11 mouse cellular contexts compared by ENCODE assay signal in genomic region chr14:75197660-75198059, GRCm38 (mm10). TPM values are rescaled to one million over a fixed set of nuclear protein-coding genes. Genes with fewer than 3 reads are reported as not detected.
DNase-seq lines count a peak whose midpoint lies in the region; ATAC-seq lines count a peak whose summit lies in the region.
"Had no signal": no experiment of that assay in that cellular context is flagged by ENCODE, and none has a peak within 500 bp of the region (broad histone marks: within the 10 kb centered on the region; RNA-seq: fewer than 3 reads in every experiment).

No protein-coding gene starts in this region.

- H3K27ac ChIP-seq in forebrain, embryonic 10.5 days, result peak overlapping the region; percentile 40; the same call in 1 of the 2 replicates
- H3K27ac ChIP-seq in forebrain, embryonic 13.5 days, result no peak overlapping the region
- H3K27ac ChIP-seq in liver, embryonic 11.5 days (ENCODE audit: low read depth, low read length), result no peak overlapping the region
- no peak overlapping the region for H3K27ac ChIP-seq in kidney, embryonic 15.5 days
- H3K27ac ChIP-seq: hindbrain, embryonic 12.5 days; neural tube, embryonic 15.5 days had no signal

- WGBS in forebrain, embryonic 10.5 days, result 80% methylated on average over 7 of the region's 7 CpGs
- WGBS in forebrain, embryonic 13.5 days, result 68% methylated on average over 7 of the region's 7 CpGs
- WGBS in liver, embryonic 11.5 days, result 21% methylated on average over 7 of the region's 7 CpGs
- WGBS in kidney, embryonic 15.5 days, result 53% methylated on average over 7 of the region's 7 CpGs

- no peak overlapping the region for H3K4me3 ChIP-seq in forebrain, embryonic 10.5 days
- no peak overlapping the region for H3K4me3 ChIP-seq in forebrain, embryonic 13.5 days
- no peak overlapping the region for H3K4me3 ChIP-seq in liver, embryonic 11.5 days (ENCODE audit: low read depth, low read length)
- no peak overlapping the region for H3K4me3 ChIP-seq in kidney, embryonic 15.5 days (replicated peaks)
- H3K4me3 ChIP-seq: hindbrain, embryonic 12.5 days; neural tube, embryonic 15.5 days had no signal

- H3K36me3 ChIP-seq in forebrain, embryonic 10.5 days (replicated peaks), result no peaks in the 10 kb centered on the region
- no peaks in the 10 kb centered on the region for H3K36me3 ChIP-seq in forebrain, embryonic 13.5 days (ENCODE audit: poor library complexity, severe bottlenecking)
- H3K36me3 ChIP-seq in liver, embryonic 11.5 days (ENCODE audit: control insufficient read depth, insufficient read depth, low read length), result no peaks in the 10 kb centered on the region
- H3K36me3 ChIP-seq in kidney, embryonic 15.5 days, result no peaks in the 10 kb centered on the region
- H3K36me3 ChIP-seq: hindbrain, embryonic 12.5 days; neural tube, embryonic 15.5 days had no signal

- peaks cover 5% of the 10 kb centered on the region for H3K9me3 ChIP-seq in forebrain, embryonic 10.5 days
- peaks cover 5% of the 10 kb centered on the region; the same call in 1 of the 2 replicates for H3K9me3 ChIP-seq in forebrain, embryonic 13.5 days (replicated peaks)
- H3K9me3 ChIP-seq in liver, embryonic 11.5 days (ENCODE audit: control insufficient read depth, low read length), result no peaks in the 10 kb centered on the region
- no peaks in the 10 kb centered on the region for H3K9me3 ChIP-seq in kidney, embryonic 15.5 days (replicated peaks)
- H3K9me3 ChIP-seq: hindbrain, embryonic 12.5 days; neural tube, embryonic 15.5 days had no signal

- H3K4me1 ChIP-seq in forebrain, embryonic 10.5 days, result no peaks in the 10 kb centered on the region
- H3K4me1 ChIP-seq in forebrain, embryonic 13.5 days, result no peaks in the 10 kb centered on the region
- peaks cover 6% of the 10 kb centered on the region; the same call in 1 of the 2 replicates for H3K4me1 ChIP-seq in liver, embryonic 11.5 days (replicated peaks; ENCODE audit: control insufficient read depth, insufficient read depth, low read length)
- no peaks in the 10 kb centered on the region for H3K4me1 ChIP-seq in kidney, embryonic 15.5 days
- H3K4me1 ChIP-seq: hindbrain, embryonic 12.5 days; neural tube, embryonic 15.5 days had no signal

- DNase-seq in forebrain, embryonic 10.5 days (ENCODE audit: extremely low spot score, low spot score), result no peak
- DNase-seq in T-cell, adult 2 months (ENCODE audit: low spot score), result peak; percentile 54
- no peak for DNase-seq in liver, embryonic 11.5 days (ENCODE audit: low spot score)
- peak; percentile 16 for DNase-seq in retina, postnatal 1 day
- no peak for DNase-seq in frontal cortex, postnatal 36 days (ENCODE audit: low spot score in 2 of 2)

- ATAC-seq in forebrain, embryonic 13.5 days, result no peak
- peak; percentile 77; the same call in 1 of the 2 replicates for ATAC-seq in liver, embryonic 11.5 days (replicated peaks; ENCODE audit: low FRiP score)
- ATAC-seq in kidney, embryonic 15.5 days (replicated peaks; ENCODE audit: low FRiP score), result no peak
- no peak for ATAC-seq in cerebellum, adult (ENCODE audit: insufficient number of reproducible peaks, low FRiP score, low TSS enrichment)

- H3K4me2 ChIP-seq in forebrain, embryonic 13.5 days, result no peak overlapping the region
- H3K4me2 ChIP-seq in liver, embryonic 11.5 days, result no peak overlapping the region
- H3K4me2 ChIP-seq in kidney, embryonic 15.5 days, result no peak overlapping the region
- H3K4me2 ChIP-seq: hindbrain, embryonic 12.5 days; neural tube, embryonic 15.5 days had no signal

- no peaks in the 10 kb centered on the region for H3K27me3 ChIP-seq in forebrain, embryonic 10.5 days (ENCODE audit: poor library complexity, severe bottlenecking)
- H3K27me3 ChIP-seq in forebrain, embryonic 13.5 days, result no peaks in the 10 kb centered on the region
- H3K27me3 ChIP-seq in liver, embryonic 11.5 days (replicated peaks; ENCODE audit: control insufficient read depth, insufficient read depth, low read length), result no peaks in the 10 kb centered on the region
- no peaks in the 10 kb centered on the region for H3K27me3 ChIP-seq in kidney, embryonic 15.5 days
- H3K27me3 ChIP-seq: hindbrain, embryonic 12.5 days; neural tube, embryonic 15.5 days had no signal

- H3K9ac ChIP-seq in forebrain, embryonic 13.5 days, result no peak overlapping the region
- no peak overlapping the region for H3K9ac ChIP-seq in liver, embryonic 11.5 days (ENCODE audit: low read depth, low read length)
- H3K9ac ChIP-seq in kidney, embryonic 15.5 days, result no peak overlapping the region
- H3K9ac ChIP-seq: hindbrain, embryonic 12.5 days; neural tube, embryonic 15.5 days had no signal

RNA-seq across cellular contexts. Expression of gene Cpb2, which starts 44.4 kb away (rescaled TPM):
- not detected in 2 replicates for polyA plus RNA-seq in forebrain, embryonic 10.5 days (2016; fragmentation: Nextera tagmentation; extraction: Ambion mirVana)
- polyA plus RNA-seq in forebrain, embryonic 13.5 days (2015; fragmentation: Nextera tagmentation; extraction: Ambion mirVana), result 0.19 and 0.28 TPM in 2 replicates
- polyA plus RNA-seq in liver, embryonic 11.5 days (2014; fragmentation: Nextera tagmentation; extraction: Ambion mirVana), result 44.2 and 44.5 TPM in 2 replicates
- 18.4 and 19.4 TPM in 2 replicates for polyA plus RNA-seq in kidney, embryonic 15.5 days (2015; fragmentation: Nextera tagmentation; extraction: Ambion mirVana)
- polyA plus RNA-seq: hindbrain, embryonic 12.5 days; neural tube, embryonic 15.5 days; testis, adult 2 months had no signal

Comparison
In these comparisons a context has a peak if more than half of its experiments do, and no peak if none do; other contexts are left out.
1. DNase-seq: peak in T-cell, adult 2 months (single experiment) and retina, postnatal 1 day (single experiment); none in forebrain, embryonic 10.5 days (single experiment), liver, embryonic 11.5 days (single experiment) and frontal cortex, postnatal 36 days (0 of 2).
2. RNA of gene Cpb2, which starts 44.4 kb away (polyA plus RNA-seq): 44.2 to 44.5 TPM in liver, embryonic 11.5 days and 18.4 to 19.4 TPM in kidney, embryonic 15.5 days; 0.19 to 0.28 TPM in forebrain, embryonic 13.5 days and not detected in forebrain, embryonic 10.5 days; every median in the first group is over 10 times any median in the second.